Mouse (Mus musculus) retina, postnatal 7 days (tissue): ENCODE results near the gene Cntnap5b.
A peak's percentile ranks its signal among the peaks of the same experiment; 100 is the strongest.
"Not testable (repeated sequence)": the region's sequence is repeated elsewhere in the genome, so short reads cannot be mapped to it uniquely, and the experiment has no call there.

Experiments used
- DNase-seq: peaks from one replicate; pipeline ENCODE4 v3.0.0-alpha.2; 2012; ENCODE audit warnings: low read depth, low spot score

Gene Cntnap5b

GRCm38 (mm10) chr1:99772614-99773013, at the start of gene Cntnap5b:
Gene Cntnap5b, plus strand, starts transcription at chr1:99772765.
- no peak for DNase-seq

- no peak for DNase-seq
These were observed 12.6 kb upstream of the Cntnap5b start for GRCm38 (mm10) chr1:99759996-99760395.

- DNase-seq: peak; percentile 13
These were observed 382 bp upstream of the Cntnap5b start for GRCm38 (mm10) chr1:99772183-99772582.

GRCm38 (mm10) chr1:99774144-99774543, 1.6 kb downstream of the Cntnap5b start:
- peak; percentile 8 for DNase-seq

- DNase-seq: no peak
These were observed 41.0 kb downstream of the Cntnap5b start for GRCm38 (mm10) chr1:99813334-99814110.

GRCm38 (mm10) chr1:99872344-99872743, 99.8 kb downstream of the Cntnap5b start:
- no peak for DNase-seq

- DNase-seq: no peak
These were observed 135.2 kb downstream of the Cntnap5b start for GRCm38 (mm10) chr1:99907774-99908173.

GRCm38 (mm10) chr1:99943515-99943914, 170.9 kb downstream of the Cntnap5b start:
- DNase-seq: no peak

GRCm38 (mm10) chr1:99959428-99959987, 186.9 kb downstream of the Cntnap5b start:
- DNase-seq: no peak

GRCm38 (mm10) chr1:99967300-99968089, 194.9 kb downstream of the Cntnap5b start:
- DNase-seq: no peak

- DNase-seq: no peak
These were observed 197.9 kb downstream of the Cntnap5b start for GRCm38 (mm10) chr1:99970184-99971086.

GRCm38 (mm10) chr1:100001226-100001625, 228.7 kb downstream of the Cntnap5b start:
- DNase-seq: not testable (repeated sequence)

GRCm38 (mm10) chr1:100006021-100006745, 233.6 kb downstream of the Cntnap5b start:
- DNase-seq: no peak

GRCm38 (mm10) chr1:100041808-100042207, 269.2 kb downstream of the Cntnap5b start:
- no peak for DNase-seq

- DNase-seq: no peak
These were observed 307.2 kb downstream of the Cntnap5b start for GRCm38 (mm10) chr1:100079812-100080211.

- DNase-seq: no peak
These were observed 328.0 kb downstream of the Cntnap5b start for GRCm38 (mm10) chr1:100100516-100100915.

- no peak for DNase-seq
These were observed 328.5 kb downstream of the Cntnap5b start for GRCm38 (mm10) chr1:100101017-100101416.

- DNase-seq: no peak
These were observed 331.8 kb downstream of the Cntnap5b start for GRCm38 (mm10) chr1:100104343-100104742.

GRCm38 (mm10) chr1:100122410-100122935, 349.9 kb downstream of the Cntnap5b start:
- DNase-seq: no peak

GRCm38 (mm10) chr1:100163588-100164357, 391.2 kb downstream of the Cntnap5b start:
- DNase-seq: no peak
